Mouse (Mus musculus) heart, embryonic 11.5 days (tissue): Measurements from ENCODE around the gene Fryl. TPM values are rescaled to one million over a fixed set of nuclear protein-coding genes. Genes with fewer than 3 reads are reported as not detected.

Source experiments
- ATAC-seq: fragments of 200-750 bp; cut with Nextera tagmentation; replicated peaks from 2 replicates; pipeline ENCODE4 v1.8.0; 2017; ENCODE audit warnings: moderate library complexity; ENCODE audit not compliant: insufficient number of reproducible peaks, low FRiP score, low TSS enrichment
- H3K27ac ChIP-seq: fragments of 300-500 bp; sonication (generic); 2 replicates; pipeline ENCODE4 v1.5.1; 2014; ENCODE audit warnings: mild to moderate bottlenecking, low read depth, low read length
- H3K27me3 ChIP-seq: fragments of 300-500 bp; sonication (generic); 2 replicates; pipeline ENCODE4 v1.6.1; 2014; ENCODE audit warnings: mild to moderate bottlenecking, low read length, mixed read lengths; ENCODE audit not compliant: control insufficient read depth, insufficient read depth
- H3K36me3 ChIP-seq: fragments of 300-500 bp; sonication (generic); 2 replicates; pipeline ENCODE4 v1.6.1; 2014; ENCODE audit warnings: mild to moderate bottlenecking, low read length, moderate library complexity, mixed read lengths; ENCODE audit not compliant: control insufficient read depth, insufficient read depth
- H3K4me1 ChIP-seq: fragments of 300-500 bp; sonication (generic); 2 replicates; pipeline ENCODE4 v1.6.1; 2014; ENCODE audit warnings: low read length; ENCODE audit not compliant: control insufficient read depth, insufficient read depth
- H3K4me2 ChIP-seq: fragments of 300-500 bp; sonication (generic); 2 replicates; pipeline ENCODE4 v1.6.1; 2014; ENCODE audit warnings: mild to moderate bottlenecking, moderate library complexity
- H3K4me3 ChIP-seq: fragments of 300-500 bp; sonication (generic); 2 replicates; pipeline ENCODE4 v1.5.1; 2014; ENCODE audit warnings: low read depth, low read length
- H3K9ac ChIP-seq: fragments of 300-500 bp; sonication (generic); 2 replicates; pipeline ENCODE4 v1.6.1; 2014; ENCODE audit warnings: mild to moderate bottlenecking, low read depth, low read length, moderate library complexity
- H3K9me3 ChIP-seq: fragments of 300-500 bp; sonication (generic); replicated peaks from 2 replicates; pipeline ENCODE4 v1.6.1; 2016; ENCODE audit warnings: low read length; ENCODE audit not compliant: control insufficient read depth
- WGBS: fragments of 180-500 bp; shearing (Covaris S2); extraction: QIAGEN DNeasy Blood & Tissue Kit; methylation state at CpG from one replicate; pipeline ENCODE4 v1.1.7; 2014; ENCODE audit not compliant: insufficient replicate concordance; 5-methylcytosine and 5-hydroxymethylcytosine counted together
- polyA plus RNA-seq: library from polyadenylated mRNA; unstranded; fragments of >200 nt; fragmentation: Nextera tagmentation; extraction: Ambion mirVana; gene quantifications from 2 replicates; pipeline ENCODE4 v1.2.1, GENCODE M21; 2014

The Fryl gene
- polyA plus RNA-seq, 1 experiment from 2014 or later, result 40.8 TPM

DNA sequence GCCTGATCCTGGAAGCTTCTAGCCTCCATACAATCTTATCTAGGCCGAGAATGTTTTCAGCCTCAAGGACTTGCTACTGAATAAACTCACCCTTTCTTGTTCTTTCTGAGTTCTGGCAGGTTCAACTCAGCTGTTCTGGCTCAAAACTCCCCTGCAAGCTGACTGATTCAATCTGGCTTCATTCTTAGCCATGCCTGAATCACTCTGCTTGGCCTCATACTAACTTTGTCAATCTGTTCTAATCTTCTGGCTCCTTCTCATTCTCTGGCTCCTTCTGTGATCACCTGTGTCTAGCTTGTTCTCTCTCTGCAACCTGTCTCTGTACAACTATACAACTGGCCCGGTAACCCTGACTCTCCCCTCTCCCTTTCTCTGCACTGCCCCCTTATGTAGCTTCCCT lies 93.9 kb downstream of the Fryl start:
- H3K27ac ChIP-seq, result peak overlapping the region; percentile 41; the same call in 1 of the 2 replicates
- H3K27me3 ChIP-seq, result no peaks in the 10 kb centered on the region
- 51% methylated on average over 2 of the region's 2 CpGs for WGBS
- H3K9me3 ChIP-seq, result no peaks in the 10 kb centered on the region
- H3K4me1 ChIP-seq, result peaks cover 27% of the 10 kb centered on the region
- no peaks in the 10 kb centered on the region for H3K36me3 ChIP-seq
- H3K4me3 ChIP-seq, result no peak overlapping the region
- no peak overlapping the region for H3K4me2 ChIP-seq
- H3K9ac ChIP-seq, result no peak overlapping the region
- ATAC-seq, result no peak

DNA sequence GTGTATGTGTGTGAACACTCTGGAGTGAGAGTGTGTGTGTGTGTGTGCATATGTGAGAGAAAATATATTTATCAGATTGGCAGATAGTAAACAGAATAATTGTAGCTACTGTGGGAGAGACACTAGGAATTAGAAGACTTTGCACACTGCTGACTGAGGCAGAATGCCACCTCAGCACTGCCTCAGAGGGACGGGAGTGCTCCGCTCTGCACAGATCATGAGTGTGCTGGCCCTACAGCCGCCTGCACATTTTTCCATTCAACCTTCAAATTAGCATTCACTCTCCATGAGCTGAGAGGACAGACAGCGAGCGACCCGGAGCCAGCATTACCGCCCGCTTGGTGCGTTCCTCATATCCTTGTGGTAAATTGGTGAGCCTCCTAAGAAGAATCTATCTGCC lies 96.0 kb downstream of the Fryl start:
- WGBS, result 91% methylated on average over 9 of the region's 9 CpGs
- ATAC-seq, result no peak

DNA sequence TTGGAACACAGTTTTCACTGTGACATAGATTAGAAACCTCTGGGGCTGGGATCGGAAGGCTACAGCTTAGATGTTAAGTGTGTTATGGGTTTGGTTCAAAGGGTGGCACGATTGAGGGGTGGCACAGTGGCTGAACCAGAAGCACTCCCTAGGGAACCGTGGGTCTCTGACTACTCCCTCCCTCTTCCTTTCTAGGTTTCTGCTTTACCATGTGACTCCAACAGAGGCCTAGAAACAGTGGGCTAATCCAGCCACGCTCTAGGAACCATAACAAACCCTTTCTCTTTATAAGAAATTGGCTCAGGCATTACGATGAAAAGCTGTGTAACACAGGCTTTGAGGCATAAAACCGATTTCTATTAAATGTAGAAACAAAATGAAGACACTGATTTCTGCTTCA lies 98.9 kb downstream of the Fryl start:
- no peak for ATAC-seq
- H3K4me2 ChIP-seq, result no peak overlapping the region
- 79% methylated on average over 6 of the region's 6 CpGs for WGBS

More for the DNA sequence above, 96.0 kb downstream of the Fryl start:
- no peak overlapping the region for H3K4me3 ChIP-seq
- no peak overlapping the region for H3K9ac ChIP-seq
- H3K27me3 ChIP-seq, result no peaks in the 10 kb centered on the region
- H3K36me3 ChIP-seq, result no peaks in the 10 kb centered on the region
- H3K4me1 ChIP-seq, result peaks cover 32% of the 10 kb centered on the region
- no peak overlapping the region for H3K27ac ChIP-seq
- H3K9me3 ChIP-seq, result no peaks in the 10 kb centered on the region
- H3K4me2 ChIP-seq, result no peak overlapping the region

DNA sequence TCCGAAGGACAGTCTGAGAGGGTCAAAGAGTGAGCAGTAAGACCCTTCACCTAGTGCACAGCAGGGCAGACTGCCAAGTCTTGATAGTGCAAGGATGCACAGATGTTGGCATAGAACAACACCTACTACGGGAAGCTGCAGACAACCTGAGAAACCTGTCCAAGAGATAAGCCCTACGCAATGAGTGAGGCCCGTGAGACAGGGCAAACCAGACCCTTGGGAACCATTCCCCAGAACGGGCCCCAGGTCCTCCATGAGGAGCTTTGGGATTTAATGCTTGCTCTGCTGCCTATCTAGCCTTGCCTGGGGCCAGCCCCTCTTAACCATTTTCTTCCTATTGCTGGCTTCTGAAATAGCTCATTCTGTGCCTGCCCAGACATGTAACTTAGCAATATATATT lies 99.4 kb downstream of the Fryl start:
- no peak overlapping the region for H3K4me3 ChIP-seq
- no peaks in the 10 kb centered on the region for H3K27me3 ChIP-seq
- 0 out of 2 replicates have a peak, but pooled peaks have one; percentile 14 for ATAC-seq
- H3K9me3 ChIP-seq, result no peaks in the 10 kb centered on the region
- 52% methylated on average over 5 of the region's 5 CpGs for WGBS
- H3K36me3 ChIP-seq, result no peaks in the 10 kb centered on the region
- no peak overlapping the region for H3K27ac ChIP-seq
- no peak overlapping the region for H3K4me2 ChIP-seq
- H3K9ac ChIP-seq, result no peak overlapping the region
- H3K4me1 ChIP-seq, result peaks cover 17% of the 10 kb centered on the region

More for the DNA sequence above, 98.9 kb downstream of the Fryl start:
- H3K27me3 ChIP-seq, result no peaks in the 10 kb centered on the region
- no peaks in the 10 kb centered on the region for H3K9me3 ChIP-seq
- H3K4me3 ChIP-seq, result no peak overlapping the region
- peaks cover 18% of the 10 kb centered on the region for H3K4me1 ChIP-seq
- H3K27ac ChIP-seq, result no peak overlapping the region
- H3K9ac ChIP-seq, result no peak overlapping the region
- no peaks in the 10 kb centered on the region for H3K36me3 ChIP-seq

DNA sequence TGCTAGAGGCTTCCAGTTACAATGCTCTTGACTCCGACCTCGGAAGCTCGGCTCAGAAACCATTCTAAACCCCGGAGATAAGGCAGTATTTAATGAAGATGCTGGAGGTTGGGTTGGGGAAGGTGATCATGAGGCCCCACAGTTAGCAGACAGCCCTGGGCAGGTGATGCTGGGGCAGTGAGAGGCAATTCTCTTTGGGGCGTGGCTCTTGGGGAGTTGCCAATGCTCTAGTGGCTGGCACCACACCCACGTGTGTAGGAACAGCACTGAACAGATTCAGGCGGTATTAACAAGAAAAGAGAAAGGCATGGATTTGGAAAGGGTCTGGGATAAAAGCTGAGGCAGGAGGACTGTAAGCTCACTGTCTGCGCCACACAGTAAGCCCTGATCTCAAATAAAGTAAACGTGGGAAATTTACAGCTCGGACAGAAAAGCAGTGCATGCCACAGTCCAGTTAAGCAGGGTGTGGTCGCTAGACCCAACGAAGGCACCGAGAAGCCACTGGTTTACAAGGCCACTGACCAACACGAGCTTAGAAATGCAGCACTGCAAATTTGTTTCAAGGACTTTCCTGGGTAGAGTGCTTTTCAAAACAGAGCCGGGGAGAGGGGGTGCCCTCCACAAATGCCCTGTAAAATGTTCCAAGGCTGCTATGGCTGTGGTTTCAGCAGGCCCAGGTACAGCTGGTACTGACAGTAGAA lies 100.0 kb downstream of the Fryl start:
- H3K4me1 ChIP-seq, result peaks cover 17% of the 10 kb centered on the region
- H3K27me3 ChIP-seq, result no peaks in the 10 kb centered on the region
- H3K9ac ChIP-seq, result no peak overlapping the region
- no peaks in the 10 kb centered on the region for H3K36me3 ChIP-seq
- WGBS, result 73% methylated on average over 15 of the region's 15 CpGs
- H3K4me2 ChIP-seq, result no peak overlapping the region
- ATAC-seq, result 0 out of 2 replicates have a peak, but pooled peaks have one; percentile 7
- H3K9me3 ChIP-seq, result no peaks in the 10 kb centered on the region
- no peak overlapping the region for H3K27ac ChIP-seq
- H3K4me3 ChIP-seq, result no peak overlapping the region

DNA sequence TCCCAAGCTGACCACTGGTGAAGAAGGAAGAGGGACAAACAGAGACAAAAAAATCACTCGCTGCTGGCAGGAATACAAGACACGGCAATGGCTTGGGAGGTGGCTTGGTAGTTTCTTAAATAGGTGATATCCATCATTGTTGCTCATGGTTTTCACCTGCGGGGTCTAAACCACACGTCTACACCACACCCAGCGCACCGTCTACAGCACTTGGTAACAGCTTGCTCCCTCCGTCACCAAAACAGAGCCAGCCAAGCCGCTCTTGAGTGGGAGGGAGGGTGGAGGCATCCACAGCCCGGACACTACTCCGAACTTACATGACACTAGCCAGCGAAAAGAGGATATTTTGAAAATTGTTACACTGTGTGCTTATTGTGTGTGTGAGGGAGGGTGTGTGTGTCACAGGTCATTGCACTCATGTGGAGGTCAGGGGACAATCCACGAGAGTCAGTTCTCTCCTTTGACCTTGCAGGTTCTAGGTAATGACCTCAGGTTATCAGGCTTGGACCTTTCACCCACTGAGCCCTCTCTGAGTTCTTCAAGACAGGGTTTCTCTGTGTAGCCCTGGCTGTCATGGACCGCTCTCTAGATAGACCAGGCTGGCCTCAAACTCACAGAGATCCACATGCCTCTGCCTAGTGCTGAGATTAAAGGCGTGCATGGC lies 102.5 kb downstream of the Fryl start:
- H3K27me3 ChIP-seq, result no peaks in the 10 kb centered on the region
- H3K9ac ChIP-seq, result no peak overlapping the region
- ATAC-seq, result no peak
- no peak overlapping the region for H3K4me2 ChIP-seq
- H3K36me3 ChIP-seq, result no peaks in the 10 kb centered on the region
- H3K4me1 ChIP-seq, result peaks cover 17% of the 10 kb centered on the region
- WGBS, result 89% methylated on average over 14 of the region's 14 CpGs
- H3K4me3 ChIP-seq, result no peak overlapping the region
- H3K27ac ChIP-seq, result no peak overlapping the region
- H3K9me3 ChIP-seq, result no peaks in the 10 kb centered on the region

DNA sequence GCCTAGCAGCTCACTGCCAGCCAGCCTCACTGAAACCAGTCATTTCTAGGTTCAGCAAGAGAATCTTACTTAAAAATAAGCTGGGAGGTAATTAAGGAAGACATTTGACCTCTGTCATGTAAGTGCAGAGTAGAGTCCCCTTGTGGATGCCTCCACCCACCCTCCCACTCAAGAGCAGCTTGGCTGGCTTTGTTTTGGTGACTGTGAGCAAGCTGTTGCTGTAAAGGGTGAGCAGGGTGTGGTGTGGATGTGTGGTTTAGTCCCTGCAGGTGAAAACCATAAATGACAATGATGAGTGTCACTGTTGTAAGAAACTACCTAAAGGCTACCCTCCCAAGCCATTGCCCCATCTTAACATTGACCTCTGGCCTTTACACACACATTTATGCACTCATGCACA lies 104.2 kb downstream of the Fryl start:
- H3K9me3 ChIP-seq, result no peaks in the 10 kb centered on the region
- no peak overlapping the region for H3K4me3 ChIP-seq
- H3K9ac ChIP-seq, result no peak overlapping the region
- H3K36me3 ChIP-seq, result no peaks in the 10 kb centered on the region
- ATAC-seq, result no peak
- no peak overlapping the region for H3K27ac ChIP-seq
- H3K27me3 ChIP-seq, result no peaks in the 10 kb centered on the region
- no peak overlapping the region for H3K4me2 ChIP-seq
- peaks cover 13% of the 10 kb centered on the region for H3K4me1 ChIP-seq

DNA sequence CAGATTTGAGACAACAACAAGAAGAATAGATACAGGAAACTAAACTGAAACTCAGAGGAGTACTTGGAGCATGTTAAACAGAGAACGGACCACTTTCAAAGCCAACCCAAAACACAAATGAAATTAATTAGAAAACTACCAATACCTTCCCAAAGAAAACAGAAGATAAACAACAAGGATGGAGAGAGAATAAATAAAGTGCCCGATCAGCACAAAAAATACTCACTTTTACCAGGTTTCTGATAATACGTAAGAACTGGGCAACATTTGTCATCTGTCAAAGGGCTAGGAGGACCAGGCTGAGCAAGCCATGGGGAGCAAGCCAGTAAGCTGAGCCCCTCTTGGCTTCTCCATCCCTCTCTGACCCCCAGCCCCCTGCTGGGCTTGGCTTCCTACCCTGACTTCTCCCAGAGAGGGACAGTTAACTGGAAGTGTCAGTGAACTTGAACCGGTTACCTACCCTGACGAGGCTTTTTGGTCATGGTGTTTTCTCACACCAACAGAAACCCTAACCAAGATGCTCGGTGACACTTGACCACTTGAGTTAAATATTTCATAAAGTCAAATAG lies 105.5 kb downstream of the Fryl start:
- H3K4me3 ChIP-seq, result no peak overlapping the region
- no peaks in the 10 kb centered on the region for H3K27me3 ChIP-seq
- no peak overlapping the region for H3K9ac ChIP-seq
- WGBS, result 87% methylated on average over 6 of the region's 6 CpGs
- no peaks in the 10 kb centered on the region for H3K9me3 ChIP-seq
- ATAC-seq, result no peak
- no peak overlapping the region for H3K4me2 ChIP-seq
- peaks cover under 1% of the 10 kb centered on the region for H3K4me1 ChIP-seq
- no peak overlapping the region for H3K27ac ChIP-seq
- 0 out of 2 replicates have a peak, but pooled peaks cover 4% of the 10 kb centered on the region for H3K36me3 ChIP-seq
